Mouse (Mus musculus): ENCODE results near the gene Taf13. TPM values are rescaled to one million over a fixed set of nuclear protein-coding genes. Genes with fewer than 3 reads are reported as not detected.

Gene Taf13
- polyA plus RNA-seq (2012; ENCODE audit: insufficient read depth, insufficient read length, missing spikeins): 23.7 and 42.7 TPM in 2 replicates

DNA sequence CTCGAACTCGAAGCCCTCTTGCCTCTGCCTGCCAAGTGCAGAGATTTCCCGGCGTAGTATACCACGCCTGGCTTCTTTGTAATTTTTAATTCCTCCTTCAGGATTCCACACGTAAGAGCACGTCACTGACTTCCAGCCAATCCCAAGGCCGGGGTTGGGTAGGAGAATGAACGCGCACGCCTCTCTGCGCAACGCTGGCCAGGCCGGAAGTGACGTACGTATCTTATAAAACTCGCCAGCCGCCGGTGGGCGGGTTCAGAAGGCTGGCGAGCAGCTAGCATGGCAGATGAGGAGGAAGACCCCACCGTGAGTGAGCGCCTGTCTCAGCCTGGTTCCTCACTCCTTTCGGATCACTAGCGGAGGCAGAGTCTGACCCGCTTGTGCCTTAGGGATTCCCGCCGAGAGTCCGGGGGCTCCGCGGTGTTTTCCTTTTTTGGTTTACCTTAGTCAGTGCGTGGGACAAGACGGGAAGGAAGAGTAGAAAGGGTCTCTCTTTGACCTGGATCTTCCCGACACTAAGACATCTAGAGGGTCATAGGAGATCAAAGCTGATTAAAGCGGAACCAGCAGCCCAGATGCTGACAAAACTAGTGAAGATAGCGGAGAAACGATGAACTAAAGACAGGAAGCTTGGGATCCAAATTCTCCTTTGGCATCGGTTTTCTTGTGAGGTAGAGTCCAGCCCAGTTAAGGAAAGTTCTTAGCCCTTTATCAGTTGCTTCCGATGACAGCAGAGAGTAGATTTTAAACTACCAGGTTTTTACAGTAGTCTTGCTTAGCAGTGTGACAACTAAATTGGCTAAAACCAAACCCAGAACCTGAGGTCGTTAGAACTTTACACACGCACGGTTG lies at the start of gene Taf13:
Taf13 (plus strand) TSS at position 256 of the 852 bp plus-strand sequence.
- Histone ChIP-seq H3K4me1 (ENCODE audit: control insufficient read depth, insufficient read depth, insufficient read length, low read length) (no peaks in the 10 kb centered on the region), H3K4me3 (ENCODE audit: insufficient read depth, low read depth, low read length) (peak within 1 kb of the TSS; percentile 70), H3K27ac (replicated peaks; ENCODE audit: low read depth, low read length) (peak within 1 kb of the TSS; percentile 80)

DNA sequence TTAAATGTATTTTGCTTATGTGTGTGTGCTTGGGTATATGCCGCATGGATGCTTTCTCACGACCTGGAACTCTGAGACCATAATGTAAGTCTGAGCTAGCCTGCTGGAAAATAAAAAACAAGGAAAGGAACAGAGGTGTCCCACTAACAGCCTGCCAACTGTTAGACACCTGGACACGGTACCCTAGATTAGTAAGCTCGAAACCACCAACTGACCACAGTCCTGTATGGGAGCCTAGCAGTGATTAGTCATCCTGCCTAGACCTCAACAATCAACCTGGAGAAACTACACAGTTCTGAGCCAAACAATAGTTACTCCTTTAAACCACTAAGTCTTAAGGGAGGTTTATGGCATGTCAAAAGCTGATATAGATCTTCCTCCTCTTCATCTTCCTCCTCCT lies 48.1 kb upstream of the Taf13 start:
- Histone ChIP-seq H3K4me1 (ENCODE audit: control insufficient read depth, insufficient read depth, insufficient read length, low read length) (no peaks in the 10 kb centered on the region), H3K27ac (replicated peaks; ENCODE audit: low read depth, low read length) (no peak overlapping the region), H3K4me3 (ENCODE audit: insufficient read depth, low read depth, low read length) (no peak overlapping the region)

DNA sequence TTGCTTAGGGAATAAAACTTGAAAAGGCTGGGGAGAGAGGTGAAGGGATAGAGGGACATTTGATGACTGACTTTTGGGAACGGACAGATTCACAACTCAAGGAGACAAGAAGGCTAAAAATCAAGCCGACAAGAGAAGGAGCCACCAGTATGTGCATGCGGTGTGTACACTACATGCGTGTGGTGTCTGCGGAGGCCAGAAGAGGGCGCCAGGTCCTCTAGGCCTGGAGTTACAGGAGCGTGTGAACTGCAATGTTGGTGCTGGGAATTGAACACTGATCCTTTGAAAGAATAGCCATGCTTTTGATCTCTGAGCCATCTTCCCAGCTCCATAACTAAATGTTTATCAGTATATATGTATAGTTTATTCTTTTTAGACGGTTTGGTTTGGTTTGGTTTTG lies 43.0 kb upstream of the Taf13 start:
- Histone ChIP-seq H3K4me1 (ENCODE audit: control insufficient read depth, insufficient read depth, insufficient read length, low read length) (peaks cover 1% of the 10 kb centered on the region; the same call in 1 of the 2 replicates), H3K4me3 (ENCODE audit: insufficient read depth, low read depth, low read length) (no peak overlapping the region), H3K27ac (replicated peaks; ENCODE audit: low read depth, low read length) (no peak overlapping the region)

DNA sequence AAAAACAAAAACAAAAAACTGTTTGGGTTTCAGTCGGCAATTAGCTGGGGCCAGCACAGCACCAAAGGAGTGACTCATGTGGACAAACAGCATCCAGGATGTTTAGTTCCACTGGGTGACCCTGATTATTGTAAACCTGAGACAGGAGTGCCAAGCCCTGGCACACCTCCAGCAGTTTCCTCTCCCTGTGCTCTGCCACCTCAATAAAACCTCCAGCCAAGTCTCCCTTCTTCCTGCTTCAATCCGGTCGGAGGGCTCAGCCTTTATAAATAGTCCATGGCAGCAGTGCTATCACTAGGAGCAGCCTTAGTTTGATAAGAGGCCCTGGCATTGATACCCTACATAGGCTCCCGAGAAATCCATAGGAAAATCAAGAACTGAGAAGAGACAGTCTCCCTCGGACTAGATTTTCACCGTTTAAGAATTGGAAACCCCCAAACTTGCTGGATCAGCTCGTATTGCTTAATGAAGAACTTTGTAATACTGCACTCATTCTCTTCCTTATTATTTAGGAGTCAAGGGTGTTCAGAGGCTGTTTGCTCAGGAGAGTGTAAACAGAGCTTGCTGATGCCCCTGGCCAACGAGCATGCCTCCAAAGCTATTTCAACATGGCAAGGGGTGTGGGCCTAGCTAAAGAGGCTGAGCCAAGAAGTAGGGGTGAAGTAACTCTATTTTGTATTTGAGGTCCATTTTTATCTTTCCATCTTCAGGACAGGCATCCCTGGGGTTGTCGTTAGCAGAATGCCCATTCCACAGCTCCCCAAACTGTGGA lies 38.2 kb upstream of the Taf13 start:
- H3K27ac ChIP-seq (replicated peaks; ENCODE audit: low read depth, low read length): no peak overlapping the region
- H3K4me1 ChIP-seq (ENCODE audit: control insufficient read depth, insufficient read depth, insufficient read length, low read length): peaks cover 8% of the 10 kb centered on the region; the same call in 1 of the 2 replicates
- no peak overlapping the region for H3K4me3 ChIP-seq (ENCODE audit: insufficient read depth, low read depth, low read length)

DNA sequence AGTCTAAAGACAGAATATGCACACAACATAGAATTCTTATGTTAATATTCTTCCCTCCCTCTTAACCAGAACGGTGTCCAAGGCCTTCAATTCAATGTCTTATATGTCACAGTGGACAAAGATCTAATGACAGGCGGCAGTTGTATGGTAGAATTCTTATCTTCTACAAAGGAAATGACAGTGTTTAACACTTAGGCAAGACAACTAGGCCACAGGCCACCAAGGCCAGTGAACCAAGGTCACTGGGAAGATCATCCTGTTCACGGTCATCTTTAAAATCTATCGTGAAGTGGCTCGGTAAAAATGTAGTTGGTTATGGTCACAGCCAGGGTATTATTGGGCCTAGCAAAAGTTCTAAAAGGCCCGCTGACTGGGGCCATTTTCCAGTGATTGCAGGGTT lies 37.5 kb upstream of the Taf13 start, which contains the start of gene 1700013F07Rik:
1700013F07Rik (plus strand) TSS at position 200 of the 400 bp plus-strand sequence.
- peaks cover 8% of the 10 kb centered on the region; the same call in 1 of the 2 replicates for H3K4me1 ChIP-seq (ENCODE audit: control insufficient read depth, insufficient read depth, insufficient read length, low read length)
- no peak within 1 kb of the TSS for H3K27ac ChIP-seq (replicated peaks; ENCODE audit: low read depth, low read length)
- no peak within 1 kb of the TSS for H3K4me3 ChIP-seq (ENCODE audit: insufficient read depth, low read depth, low read length)

DNA sequence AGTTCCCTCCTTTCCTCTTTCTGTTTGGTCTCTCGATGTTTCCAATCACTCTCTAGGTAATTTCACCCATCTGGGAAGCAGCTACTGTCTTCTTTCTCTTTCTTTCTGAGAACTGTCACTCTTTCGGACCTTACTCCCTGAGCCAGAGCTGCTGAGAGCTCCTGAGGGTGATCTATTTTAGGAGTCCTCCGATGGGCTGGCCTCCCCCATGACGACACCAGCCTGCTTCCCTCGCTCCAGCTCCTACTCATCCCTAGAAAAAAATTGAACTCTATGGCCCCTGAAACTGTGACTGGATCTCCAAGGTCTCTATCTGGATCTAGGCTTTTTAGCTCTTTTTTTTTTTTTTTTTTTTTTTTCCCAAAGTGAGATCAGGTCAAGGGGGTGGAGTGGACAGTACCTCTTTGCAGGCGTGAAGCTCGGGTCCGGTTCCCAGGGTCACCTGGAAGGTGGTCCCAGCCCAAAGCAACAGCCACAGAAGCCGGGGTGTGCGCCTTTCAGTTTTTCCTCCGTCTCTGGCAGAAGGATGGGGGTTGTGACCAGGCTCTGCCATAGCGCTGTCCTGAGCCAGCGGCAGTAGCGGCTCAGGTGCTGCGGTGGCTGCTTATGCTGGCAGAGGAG lies 35.5 kb upstream of the Taf13 start:
- Histone ChIP-seq H3K4me1 (ENCODE audit: control insufficient read depth, insufficient read depth, insufficient read length, low read length) (peaks cover 8% of the 10 kb centered on the region; the same call in 1 of the 2 replicates), H3K4me3 (ENCODE audit: insufficient read depth, low read depth, low read length) (peak overlapping the region; percentile 21; the same call in 1 of the 2 replicates), H3K27ac (replicated peaks; ENCODE audit: low read depth, low read length) (no peak overlapping the region)

DNA sequence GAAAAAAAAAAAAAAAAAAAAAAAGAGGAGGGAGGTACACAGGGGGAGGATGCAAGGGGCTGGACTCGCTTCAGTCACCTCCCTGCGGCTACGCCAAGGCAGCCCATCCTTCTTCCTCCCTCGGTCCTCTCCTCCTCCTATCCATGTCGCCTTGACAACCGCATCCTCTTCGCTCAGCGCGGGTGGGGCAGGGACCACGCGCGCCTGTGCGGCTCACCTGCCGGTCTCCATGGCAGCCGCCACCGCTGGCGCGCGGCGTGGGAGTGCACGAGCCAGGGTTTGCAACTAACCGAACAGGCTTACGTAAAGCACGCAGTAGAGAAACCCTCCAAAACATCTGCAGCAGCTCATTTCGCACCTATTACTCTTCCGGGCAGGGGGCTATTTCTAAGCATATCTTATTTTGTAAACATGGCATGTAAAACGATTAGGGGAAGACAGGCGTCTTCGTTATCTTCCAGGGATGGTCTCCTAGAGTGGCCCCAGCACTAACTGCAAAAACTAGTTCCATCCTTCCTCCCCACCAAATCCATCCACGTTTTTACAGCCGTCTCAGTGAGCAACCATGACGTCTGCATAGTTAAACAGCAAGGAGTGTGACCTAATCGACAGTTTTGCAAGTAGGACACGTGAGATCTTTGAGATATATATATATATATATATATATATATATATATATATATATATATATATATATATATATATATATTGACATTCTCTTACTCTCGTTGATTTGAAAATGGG lies 34.8 kb upstream of the Taf13 start, which contains the start of gene 5330417C22Rik:
5330417C22Rik (minus strand) TSS at position 20 of the 744 bp plus-strand sequence.
- Histone ChIP-seq H3K27ac (replicated peaks; ENCODE audit: low read depth, low read length) (no peak within 1 kb of the TSS), H3K4me1 (ENCODE audit: control insufficient read depth, insufficient read depth, insufficient read length, low read length) (peaks cover 8% of the 10 kb centered on the region; the same call in 1 of the 2 replicates), H3K4me3 (ENCODE audit: insufficient read depth, low read depth, low read length) (peak within 1 kb of the TSS; percentile 33)

DNA sequence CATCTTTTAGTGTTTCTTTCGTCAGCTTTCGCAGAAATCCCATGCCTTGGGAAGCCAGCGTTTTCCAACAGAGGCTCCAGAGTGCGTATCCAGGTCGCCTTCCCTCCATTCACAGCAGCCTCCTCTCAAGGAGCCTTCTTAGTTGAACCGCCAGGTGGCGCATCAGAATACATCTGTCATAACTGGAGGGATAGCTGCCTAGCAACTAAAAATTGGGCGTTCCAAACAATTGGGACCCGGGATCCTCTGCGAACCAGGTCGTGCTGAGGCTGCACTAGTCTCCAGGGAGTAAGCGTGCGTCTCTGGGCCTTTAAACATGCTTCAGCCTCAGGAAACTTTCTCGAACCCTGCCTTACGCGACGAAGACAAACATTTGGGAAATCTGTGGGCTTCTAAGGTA lies 34.2 kb upstream of the Taf13 start:
- peaks cover 8% of the 10 kb centered on the region; the same call in 1 of the 2 replicates for H3K4me1 ChIP-seq (ENCODE audit: control insufficient read depth, insufficient read depth, insufficient read length, low read length)
- peak overlapping the region; percentile 33 for H3K4me3 ChIP-seq (ENCODE audit: insufficient read depth, low read depth, low read length)
- H3K27ac ChIP-seq (replicated peaks; ENCODE audit: low read depth, low read length): no peak overlapping the region

DNA sequence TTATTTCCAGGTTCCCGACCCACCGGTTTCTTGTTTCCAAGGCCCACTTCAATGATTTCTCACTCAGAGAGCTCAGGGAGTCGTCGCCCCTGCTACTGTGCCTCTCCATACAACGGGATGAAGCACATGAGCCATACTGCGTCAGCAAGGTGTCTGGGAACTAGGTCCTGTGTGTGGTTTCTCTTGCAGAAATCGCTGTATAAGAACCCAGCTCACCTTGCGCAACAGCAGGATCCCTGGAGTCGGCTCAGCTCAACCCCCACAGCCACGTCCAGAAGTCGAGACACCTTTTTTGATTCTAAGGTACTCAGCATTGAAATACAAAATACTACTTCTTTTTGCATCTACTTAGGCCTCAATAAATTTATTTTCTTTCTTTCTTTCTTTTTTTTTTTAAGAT lies 29.2 kb upstream of the Taf13 start:
- no peaks in the 10 kb centered on the region for H3K4me1 ChIP-seq (ENCODE audit: control insufficient read depth, insufficient read depth, insufficient read length, low read length)
- H3K4me3 ChIP-seq (ENCODE audit: insufficient read depth, low read depth, low read length): no peak overlapping the region
- no peak overlapping the region for H3K27ac ChIP-seq (replicated peaks; ENCODE audit: low read depth, low read length)

DNA sequence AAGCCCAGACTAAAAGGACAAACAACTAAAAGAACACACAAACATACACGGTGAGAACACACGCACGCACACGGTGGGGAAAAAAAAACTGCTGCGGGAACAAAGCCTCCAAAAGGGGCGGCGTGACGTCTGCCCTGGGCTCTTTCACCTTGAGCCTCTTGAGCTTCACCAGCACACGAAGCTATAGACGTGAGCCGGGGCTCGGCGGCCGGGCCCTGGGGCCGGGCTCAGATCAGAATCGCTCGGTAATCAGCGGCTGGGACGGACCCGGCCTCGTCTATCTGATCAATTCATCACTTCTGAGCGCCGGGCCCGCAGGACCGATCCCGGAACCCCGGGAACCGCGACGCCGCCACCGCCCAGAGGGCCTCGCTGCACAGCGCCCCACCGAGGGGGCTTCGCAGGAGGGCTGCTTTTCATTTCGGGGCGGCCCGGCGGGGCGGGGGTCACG lies 17.4 kb upstream of the Taf13 start:
- Histone ChIP-seq H3K4me1 (ENCODE audit: control insufficient read depth, insufficient read depth, insufficient read length, low read length) (no peaks in the 10 kb centered on the region), H3K4me3 (ENCODE audit: insufficient read depth, low read depth, low read length) (peak overlapping the region; percentile 62), H3K27ac (replicated peaks; ENCODE audit: low read depth, low read length) (peak overlapping the region; percentile 24)

DNA sequence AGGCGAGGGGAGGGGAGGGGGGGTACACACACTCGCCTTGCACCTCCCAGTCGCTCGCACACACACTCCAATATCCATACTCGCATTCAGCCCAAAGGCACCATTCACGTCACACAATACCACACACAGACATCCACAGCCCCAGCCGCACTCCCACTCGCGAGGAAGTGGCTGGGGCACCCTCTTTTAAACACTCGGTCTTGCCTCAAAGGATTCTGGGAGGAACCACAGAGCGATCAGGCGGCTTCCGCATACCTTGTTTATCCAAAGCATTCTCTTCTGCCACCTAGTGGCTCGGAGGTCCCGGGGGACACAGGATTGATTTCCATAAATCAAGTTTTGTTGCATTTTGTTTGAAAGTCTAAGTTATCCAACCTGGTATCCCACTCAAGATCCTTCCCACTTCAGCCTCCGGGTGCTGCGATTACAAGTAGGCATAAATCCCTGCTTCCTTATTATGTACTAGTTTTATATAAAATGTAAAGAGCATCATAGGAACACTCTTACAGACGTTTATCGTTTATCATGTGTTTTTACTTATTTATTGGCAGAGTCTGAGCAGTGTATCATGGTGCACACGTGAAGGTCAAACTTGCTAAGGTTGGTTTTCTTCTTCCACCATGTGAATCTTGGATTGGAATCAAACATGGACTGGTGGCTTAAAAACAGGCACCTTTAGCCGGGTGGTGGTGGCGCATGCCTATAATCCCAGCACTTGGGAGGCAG lies 16.7 kb upstream of the Taf13 start:
- Histone ChIP-seq H3K4me3 (ENCODE audit: insufficient read depth, low read depth, low read length) (peak overlapping the region; percentile 62), H3K27ac (replicated peaks; ENCODE audit: low read depth, low read length) (peak overlapping the region; percentile 24), H3K4me1 (ENCODE audit: control insufficient read depth, insufficient read depth, insufficient read length, low read length) (no peaks in the 10 kb centered on the region)

DNA sequence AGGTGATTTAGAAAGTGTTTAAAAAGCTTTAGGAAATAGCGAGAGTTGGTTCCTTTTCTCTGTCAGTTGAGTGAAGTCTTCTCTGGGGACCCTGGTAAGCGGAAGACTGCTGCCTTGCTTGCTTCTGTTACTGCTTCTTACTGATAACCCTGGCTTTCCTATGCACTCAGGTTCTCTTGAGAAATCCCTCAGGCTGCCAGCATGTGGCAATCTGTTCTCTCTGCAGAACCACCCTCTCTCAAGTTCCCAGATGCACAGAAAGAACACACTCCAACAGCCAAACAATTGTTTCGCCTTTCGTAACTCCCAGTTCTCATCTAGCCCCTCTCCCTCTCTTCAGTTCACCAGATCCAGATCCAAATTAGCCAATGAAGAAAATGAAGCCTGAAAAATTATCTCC lies 13.6 kb upstream of the Taf13 start:
- no peak overlapping the region for H3K4me3 ChIP-seq (ENCODE audit: insufficient read depth, low read depth, low read length)
- no peaks in the 10 kb centered on the region for H3K4me1 ChIP-seq (ENCODE audit: control insufficient read depth, insufficient read depth, insufficient read length, low read length)
- H3K27ac ChIP-seq (replicated peaks; ENCODE audit: low read depth, low read length): no peak overlapping the region

DNA sequence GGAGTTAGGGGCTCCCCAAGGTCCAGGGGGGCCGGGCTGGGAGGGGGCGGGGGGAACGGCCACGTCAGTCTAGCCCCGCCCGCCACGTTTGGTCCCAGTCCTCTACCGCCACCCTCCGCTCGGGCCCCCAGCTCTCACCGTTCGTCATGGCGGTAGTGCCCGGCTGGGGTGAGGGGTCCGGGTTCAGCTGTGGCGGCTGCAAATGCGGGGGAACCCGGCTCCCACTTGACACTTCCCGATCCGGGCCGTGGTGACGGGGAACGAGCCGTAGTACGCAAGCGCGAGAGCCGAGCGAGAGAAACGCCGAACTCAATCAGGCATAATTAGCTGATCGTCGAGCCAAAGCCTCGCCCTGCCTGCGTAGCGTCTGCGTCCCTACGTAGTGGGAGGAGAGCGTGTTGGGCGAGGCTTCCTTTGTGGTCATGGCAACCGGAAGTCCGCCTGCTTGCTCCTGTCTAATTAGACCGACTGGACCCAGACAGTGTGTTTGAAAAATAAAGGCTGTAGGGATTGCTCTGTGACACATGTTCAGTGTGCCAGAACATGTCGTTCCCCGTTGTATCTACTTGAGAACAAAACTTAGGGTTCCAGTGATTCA lies 9.3 kb upstream of the Taf13 start, which contains the start of gene Tmem167b:
Tmem167b (minus strand) TSS at position 334 of the 598 bp plus-strand sequence.
- peak within 1 kb of the TSS; percentile 97 for H3K27ac ChIP-seq (replicated peaks; ENCODE audit: low read depth, low read length)
- no peaks in the 10 kb centered on the region for H3K4me1 ChIP-seq (ENCODE audit: control insufficient read depth, insufficient read depth, insufficient read length, low read length)
- H3K4me3 ChIP-seq (ENCODE audit: insufficient read depth, low read depth, low read length): peak within 1 kb of the TSS; percentile 93

Data from brown adipose tissue, adult 24 weeks (tissue).